Comparison of ENCODE assay signal across 17 mouse cellular contexts in the genomic region with DNA sequence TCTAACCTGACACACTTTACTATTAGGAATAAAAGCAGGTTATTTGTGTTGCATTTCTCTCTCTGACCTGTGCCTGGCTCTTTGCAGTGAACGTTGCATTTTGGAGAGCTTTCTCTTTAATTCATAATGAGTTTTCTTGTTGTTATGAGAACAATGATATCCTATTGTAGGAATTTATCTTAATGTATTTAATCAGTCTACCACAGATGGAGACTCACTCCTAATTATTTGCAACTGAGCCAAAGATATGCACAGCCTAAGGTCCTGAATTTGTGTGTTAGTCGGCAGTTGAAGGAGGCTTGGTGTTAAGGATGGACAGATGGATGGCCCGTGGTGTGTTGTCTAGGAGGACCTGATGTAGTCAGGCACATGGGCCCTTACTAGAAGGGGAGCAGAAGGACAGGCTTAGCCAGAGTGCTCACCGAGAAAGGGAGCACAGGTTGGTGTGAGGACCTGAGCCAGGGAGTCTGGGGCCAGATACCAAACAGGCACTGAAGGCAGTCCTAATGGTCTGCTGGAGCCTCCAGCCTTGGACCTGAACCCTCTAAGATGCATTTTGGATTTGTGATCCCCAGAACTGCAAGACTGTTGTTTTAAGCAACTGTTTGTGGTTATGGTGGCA. TPM values are rescaled to one million over a fixed set of nuclear protein-coding genes. Genes with fewer than 3 reads are reported as not detected.
DNase-seq lines count a peak whose midpoint lies in the region; ATAC-seq lines count a peak whose summit lies in the region.
"Had no signal": no experiment of that assay in that cellular context is flagged by ENCODE, and none has a peak within 500 bp of the region (broad histone marks: within the 10 kb centered on the region; RNA-seq: fewer than 3 reads in every experiment).

No protein-coding gene starts in this region.

- peak; percentile 32; the same call in 1 of the 2 replicates for ATAC-seq in megakaryocyte-erythroid progenitor cell, adult 5-6 weeks (replicated peaks; ENCODE audit: low FRiP score, low TSS enrichment, poor library complexity, severe bottlenecking)
- no peak for ATAC-seq in activated CD4-positive, CD25-positive, alpha-beta regulatory T cell, adult 4 months
- ATAC-seq: CD4-positive, CD25-positive, alpha-beta regulatory T cell, adult 4 months; forebrain, embryonic 13.5 days; forebrain, embryonic 15.5 days; forebrain, postnatal 0 days had no signal

- peak; percentile 56 for DNase-seq in cerebellum, postnatal 10 days
- no peak for DNase-seq in cerebellum, adult 11 months
- DNase-seq in heart, adult 11 months, result peak; percentile 69
- DNase-seq in heart, postnatal 25 days (ENCODE audit: low spot score), result no peak
- DNase-seq: adrenal gland, adult 8-10 months; adrenal gland, postnatal 14 days; adrenal gland, postnatal 36 days; B cell, adult 2 months; cerebellum, adult 18-20 months; cerebellum, adult 8-10 months had no signal

- intact Hi-C loops in heart, postnatal 25 days (cut with DNase I), result no loop called here

RNA-seq across cellular contexts. Expression of a gene that starts 8.2 kb away (rescaled TPM):
- total RNA-seq in heart, postnatal 25 days (2021), result 10 to 100 TPM; 33.7 to 35.7 TPM
- 19.6 and 25.9 TPM in 2 replicates for total RNA-seq in megakaryocyte-erythroid progenitor cell, adult 5-6 weeks (2014; fragmentation: Nextera tagmentation)
- total RNA-seq in megakaryocyte-erythroid progenitor cell, adult 5-6 weeks (2017), result 23.0 and 27.7 TPM in 2 replicates
- 10 to 100 TPM in 1 of 2 experiments, 1 to 10 TPM in 1; 8.3 to 10.4 TPM for polyA plus RNA-seq in activated CD4-positive, CD25-positive, alpha-beta regulatory T cell, adult 4 months (2017; shearing (Covaris generic))

RNA-seq across cellular contexts. Expression of a gene that starts 14.1 kb away (rescaled TPM):
- not detected for total RNA-seq in heart, postnatal 25 days (2021)
- total RNA-seq in megakaryocyte-erythroid progenitor cell, adult 5-6 weeks (2014; fragmentation: Nextera tagmentation), result not detected in 2 replicates
- not detected in 2 replicates for total RNA-seq in megakaryocyte-erythroid progenitor cell, adult 5-6 weeks (2017)
- polyA plus RNA-seq in activated CD4-positive, CD25-positive, alpha-beta regulatory T cell, adult 4 months (2017; shearing (Covaris generic)), result not detected
- total RNA-seq: G1E had no signal
- polyA plus RNA-seq: CD4-positive, CD25-positive, alpha-beta regulatory T cell, adult 4 months; G1E had no signal

Comparison
In these comparisons a context has a peak if more than half of its experiments do, and no peak if none do; other contexts are left out.
1. DNase-seq: peak in cerebellum, postnatal 10 days (2 of 2) and heart, adult 11 months (single experiment); none in cerebellum, adult 11 months (single experiment) and heart, postnatal 25 days (single experiment).